Mouse (Mus musculus) megakaryocyte-erythroid progenitor cell, adult 5-6 weeks (primary cell): ENCODE data around the gene Cd19. TPM values are rescaled to one million over a fixed set of nuclear protein-coding genes. Genes with fewer than 3 reads are reported as not detected.
"Not testable (repeated sequence)": the region's sequence is repeated elsewhere in the genome, so short reads cannot be mapped to it uniquely, and the experiment has no call there.

ENCODE experiments used
- ATAC-seq: replicated peaks from 2 replicates; pipeline ENCODE4 v1.8.0; 2016; ENCODE audit warnings: mild to moderate bottlenecking, inconsistent platforms; ENCODE audit not compliant: severe bottlenecking, poor library complexity, low FRiP score, low TSS enrichment
- total RNA-seq, 2 experiments: library from RNA; stranded (forward) in 1 of 2; stranded (reverse) in 1 of 2; fragments of 200-1000, 215-1000 nt in 1 of 2; fragments of >200 nt in 1 of 2; fragmentation: Nextera tagmentation in 1 of 2; gene quantifications; 2 replicates each; pipeline ENCODE4 v1.2.3; 2014 to 2017

Gene Cd19
- total RNA-seq, 2 experiments from 2014 or later: 0.28 to 16.4 TPM

GRCm38 (mm10) chr7:126440134-126440533 is 25.4 kb upstream of the Cd19 start:
- ATAC-seq: no peak

DNA sequence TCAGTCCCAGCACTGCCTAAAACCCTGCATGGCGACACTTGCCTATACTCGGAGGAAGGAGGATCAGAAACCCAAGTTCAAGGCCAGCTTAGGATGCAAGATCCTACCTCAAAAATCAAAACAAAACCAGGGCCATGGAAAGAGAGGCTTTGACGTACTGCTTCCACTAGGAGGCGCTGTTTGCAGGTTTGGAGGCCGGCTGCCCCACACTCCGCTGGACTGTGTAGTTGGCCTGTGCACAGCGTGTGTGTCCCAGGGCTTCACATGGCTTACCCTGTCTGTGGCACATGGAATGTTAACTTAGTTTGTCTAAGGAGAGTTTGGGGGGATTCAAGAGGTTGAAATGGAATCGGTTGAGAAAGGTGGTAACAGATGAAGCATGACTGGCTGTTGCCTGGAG is 22.2 kb upstream of the Cd19 start:
- ATAC-seq: peak; percentile 83

- no peak for ATAC-seq
These were observed 21.1 kb upstream of the Cd19 start for GRCm38 (mm10) chr7:126435801-126436200.

GRCm38 (mm10) chr7:126434726-126435125 is 20.0 kb upstream of the Cd19 start:
- ATAC-seq: no peak

- ATAC-seq: no peak
These were observed 15.5 kb upstream of the Cd19 start for GRCm38 (mm10) chr7:126430167-126430566.

DNA sequence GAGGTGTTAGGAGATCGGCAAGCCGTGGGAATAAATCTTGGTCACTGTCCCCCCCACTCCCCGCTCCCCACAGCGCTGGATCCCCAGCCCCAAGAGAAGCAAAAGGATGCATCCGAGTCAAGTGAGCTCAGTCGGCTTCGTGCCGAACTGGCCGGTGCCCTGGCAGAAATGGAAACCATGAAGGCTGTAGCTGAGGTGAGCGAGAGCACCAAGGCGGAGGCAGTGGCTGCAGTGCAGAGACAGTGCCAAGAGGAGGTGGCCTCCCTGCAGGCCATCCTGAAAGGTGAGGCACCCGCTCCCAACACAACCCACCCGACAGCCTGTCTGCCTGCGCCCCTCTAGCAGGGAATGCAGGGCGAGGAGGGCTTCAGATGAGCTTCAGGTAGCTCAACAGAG is 14.8 kb upstream of the Cd19 start:
- peak; percentile 5; the same call in 1 of the 2 replicates for ATAC-seq

DNA sequence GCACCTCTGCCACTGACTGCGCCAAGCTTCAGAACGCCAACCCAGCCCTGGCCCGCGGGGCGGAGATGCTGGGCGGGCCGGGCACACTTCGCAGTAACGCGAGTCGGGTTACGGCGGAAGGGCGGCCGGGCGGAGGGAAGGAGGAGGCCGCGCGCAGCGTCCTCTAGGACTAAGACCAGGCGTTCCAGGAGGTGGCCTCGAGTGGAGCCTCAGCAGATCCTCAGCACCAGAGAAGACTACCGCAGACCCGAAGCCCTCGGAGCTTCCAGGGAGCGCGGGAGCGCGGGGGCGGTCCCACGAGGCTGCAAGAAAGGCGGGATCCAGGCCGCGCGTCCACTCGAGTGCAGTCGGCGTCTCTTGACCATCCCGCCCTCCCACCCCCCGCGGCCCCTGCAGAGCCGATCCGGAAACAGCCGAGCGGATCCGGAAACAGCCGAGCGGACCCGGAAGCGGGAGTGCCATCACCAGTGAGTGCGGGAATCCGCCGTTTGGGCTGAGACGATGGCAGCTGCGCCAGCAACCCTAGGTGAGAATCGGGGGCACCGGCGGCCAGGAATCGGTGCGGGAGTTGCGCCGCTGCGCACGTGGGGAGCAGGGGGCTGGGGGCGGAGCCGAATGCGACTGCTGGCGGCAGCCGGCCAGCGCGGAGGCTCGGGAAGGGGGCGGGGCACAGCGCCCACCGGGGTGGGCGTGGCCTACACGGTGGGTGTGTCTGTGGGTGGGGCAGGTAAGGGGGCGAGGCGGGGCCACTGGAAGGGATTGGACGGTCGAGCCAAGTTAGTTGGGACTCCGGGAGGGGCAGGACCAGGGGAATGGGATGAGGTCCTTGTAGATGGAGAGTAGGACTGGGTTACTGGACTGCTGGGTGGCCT is 14.2 kb upstream of the Cd19 start, which contains the start of gene Rabep2:
TSS of gene Rabep2 (plus strand) at position 129 of the 872 bp plus-strand sequence.
- peak; percentile 77 for ATAC-seq

GRCm38 (mm10) chr7:126428154-126428553 is 13.5 kb upstream of the Cd19 start:
- ATAC-seq: peak; percentile 25

- no peak for ATAC-seq
These were observed 12.7 kb upstream of the Cd19 start for GRCm38 (mm10) chr7:126427323-126427860.

DNA sequence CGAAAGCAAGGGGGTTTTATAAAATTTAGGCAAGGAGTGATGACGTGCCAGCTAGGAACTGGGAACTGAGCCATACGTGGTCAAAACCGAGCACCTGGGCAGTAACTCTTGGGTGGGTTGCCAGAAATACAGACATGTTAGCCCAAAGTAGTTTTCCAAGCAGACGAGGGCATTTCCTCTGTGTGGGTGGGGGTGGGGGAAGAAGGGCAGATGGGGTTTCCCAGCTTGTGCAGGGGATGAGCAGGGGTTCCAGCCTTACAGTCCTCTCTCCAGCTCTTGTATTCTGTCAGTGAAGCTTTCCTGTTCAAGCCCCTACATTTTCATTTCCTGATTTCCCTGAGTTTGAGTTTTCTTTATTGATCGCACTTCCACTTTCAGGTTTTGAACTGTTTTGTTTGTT is 9.5 kb upstream of the Cd19 start:
- ATAC-seq: no peak

GRCm38 (mm10) chr7:126421756-126422155 is 7.1 kb upstream of the Cd19 start:
- no peak for ATAC-seq

GRCm38 (mm10) chr7:126418496-126418895 is 3.8 kb upstream of the Cd19 start:
- no peak for ATAC-seq

DNA sequence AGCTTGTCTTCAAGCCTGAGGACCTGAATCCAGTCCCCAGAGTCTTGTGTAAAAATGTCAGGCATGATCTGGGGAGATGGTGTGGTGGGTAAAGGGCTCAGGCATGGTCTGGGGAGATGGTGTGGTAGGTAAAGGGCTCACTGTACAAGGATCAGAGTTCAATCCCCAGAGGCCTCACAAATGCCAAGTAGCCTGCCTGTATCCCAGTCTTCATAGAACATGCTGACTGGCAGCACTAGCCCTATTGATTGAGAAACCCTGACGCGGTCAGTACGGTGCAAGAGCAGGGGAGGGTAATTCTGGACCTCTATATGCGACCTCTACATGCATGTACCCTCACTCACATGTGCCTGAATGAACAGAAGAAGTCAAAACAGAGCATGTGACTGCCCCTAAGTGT is 2.9 kb upstream of the Cd19 start:
- no peak for ATAC-seq

- no peak for ATAC-seq
These were observed 2.4 kb upstream of the Cd19 start for GRCm38 (mm10) chr7:126417045-126417444.

GRCm38 (mm10) chr7:126416615-126417014 is 1.9 kb upstream of the Cd19 start:
- peak; percentile 27; the same call in 1 of the 2 replicates for ATAC-seq

GRCm38 (mm10) chr7:126411061-126411460 is 3.6 kb downstream of the Cd19 start:
- no peak for ATAC-seq

DNA sequence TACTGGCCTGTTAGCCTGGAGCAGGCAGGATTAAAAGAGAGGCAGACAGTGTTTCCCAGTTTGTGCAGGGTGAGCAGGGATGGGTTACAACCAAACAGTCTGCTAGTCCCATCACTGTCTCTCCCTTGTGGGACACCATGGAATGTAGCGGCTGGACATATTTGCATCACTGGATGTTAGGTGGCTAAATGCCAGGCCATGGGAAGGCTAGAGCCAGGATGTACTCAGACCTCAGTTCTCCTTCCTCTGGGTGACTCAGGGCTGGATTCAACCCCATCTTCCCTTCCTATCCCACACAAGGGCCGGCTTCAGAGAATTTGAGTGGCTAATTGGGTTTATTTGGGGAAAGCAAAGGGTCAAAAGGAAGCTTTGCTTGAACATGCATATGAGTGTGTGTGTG is 6.0 kb downstream of the Cd19 start:
- ATAC-seq: no peak

GRCm38 (mm10) chr7:126402518-126402917 is 12.2 kb downstream of the Cd19 start:
- ATAC-seq: not testable (repeated sequence)

DNA sequence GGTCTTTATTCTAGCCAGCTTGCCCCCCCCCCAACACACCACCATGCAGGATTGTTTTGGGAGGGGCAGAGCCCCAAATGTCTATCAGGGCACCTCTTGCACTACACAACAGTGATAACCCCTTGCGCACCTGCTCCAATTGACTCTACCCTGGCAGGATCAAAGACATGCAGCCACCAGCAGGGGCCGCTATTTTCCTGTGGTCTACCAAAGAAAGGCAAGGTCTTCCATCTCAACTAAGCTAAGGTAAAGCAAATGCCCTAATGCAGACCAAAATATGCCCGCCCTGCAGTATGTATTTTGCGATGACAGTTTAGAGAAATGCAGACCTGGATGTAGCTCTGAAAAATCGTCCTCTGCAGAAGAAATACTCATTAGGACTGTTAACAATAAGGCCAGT is 15.1 kb downstream of the Cd19 start:
- peak; percentile 31; the same call in 1 of the 2 replicates for ATAC-seq

DNA sequence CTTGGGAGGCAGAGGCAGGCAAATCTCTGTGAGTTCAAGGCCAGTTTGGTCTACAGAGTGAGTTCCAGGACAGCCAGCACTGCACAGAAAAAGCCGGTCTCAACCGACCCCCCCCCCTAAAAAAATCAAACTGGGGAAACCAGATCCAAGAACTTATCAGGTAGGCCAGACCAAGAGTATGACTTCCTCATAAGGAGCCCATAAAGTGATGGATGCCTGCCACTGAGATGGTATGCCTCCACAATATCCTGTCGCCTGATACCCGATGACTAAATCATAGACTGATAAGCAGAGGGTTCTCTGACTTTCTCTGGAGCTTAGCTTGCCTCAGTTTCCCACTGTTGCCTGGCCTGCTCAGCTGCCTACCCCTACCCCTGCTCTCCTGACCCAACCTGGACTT is 16.9 kb downstream of the Cd19 start:
- ATAC-seq: no peak

- ATAC-seq: 0 out of 2 replicates have a peak, but pooled peaks have one; percentile 39
These were observed 17.5 kb downstream of the Cd19 start for GRCm38 (mm10) chr7:126397221-126397620.
